Mouse (Mus musculus): ENCODE measurements around the gene Odf2. TPM values are rescaled to one million over a fixed set of nuclear protein-coding genes. Genes with fewer than 3 reads are reported as not detected.
"Not testable (repeated sequence)": the region's sequence is repeated elsewhere in the genome, so short reads cannot be mapped to it uniquely, and the experiment has no call there.

Gene Odf2
- polyA plus RNA-seq, 1 experiment = 198 TPM

DNA sequence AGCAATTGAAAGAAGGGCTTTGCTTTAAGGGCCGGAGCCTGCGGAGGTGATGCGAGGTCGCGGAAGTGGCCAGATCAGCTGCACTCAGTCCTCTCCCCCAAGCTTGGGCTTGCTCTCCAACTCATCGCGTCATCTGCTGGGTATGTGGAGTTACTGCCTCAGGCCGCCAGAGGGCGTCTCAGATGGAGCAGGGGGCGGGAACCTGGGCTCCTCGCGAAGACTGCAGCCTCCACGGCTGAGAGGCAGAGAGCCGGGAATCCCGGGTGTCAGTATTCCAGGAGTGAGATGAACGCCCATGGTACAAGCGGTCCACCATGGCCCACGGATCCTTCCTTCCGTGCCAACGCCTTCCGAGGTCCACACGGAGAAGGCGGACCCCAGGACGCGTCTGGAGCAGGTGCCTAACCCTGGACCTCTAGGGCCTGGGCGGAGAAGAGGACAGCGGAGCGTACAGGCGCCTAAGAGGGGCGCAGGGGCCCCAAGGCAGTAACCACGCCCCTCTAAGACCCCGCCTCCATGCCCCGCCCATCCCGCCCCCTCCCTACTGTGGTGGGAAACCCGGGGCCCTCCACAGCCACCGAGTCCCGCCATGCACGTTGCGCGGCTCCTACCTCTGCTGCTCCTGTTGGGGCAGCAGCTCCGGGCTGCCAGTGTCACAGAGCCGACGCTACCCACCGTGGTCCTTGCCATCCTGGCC is 19.9 kb upstream of the Odf2 start, which contains the start of gene Cercam:
Gene Cercam (plus strand): TSS at position 216 of the 697 bp plus-strand sequence.
- peak; percentile 56 to 88 for DNase-seq (ENCODE audit: extremely low spot score in 1 of 2, low spot score in 1 of 2)

DNA sequence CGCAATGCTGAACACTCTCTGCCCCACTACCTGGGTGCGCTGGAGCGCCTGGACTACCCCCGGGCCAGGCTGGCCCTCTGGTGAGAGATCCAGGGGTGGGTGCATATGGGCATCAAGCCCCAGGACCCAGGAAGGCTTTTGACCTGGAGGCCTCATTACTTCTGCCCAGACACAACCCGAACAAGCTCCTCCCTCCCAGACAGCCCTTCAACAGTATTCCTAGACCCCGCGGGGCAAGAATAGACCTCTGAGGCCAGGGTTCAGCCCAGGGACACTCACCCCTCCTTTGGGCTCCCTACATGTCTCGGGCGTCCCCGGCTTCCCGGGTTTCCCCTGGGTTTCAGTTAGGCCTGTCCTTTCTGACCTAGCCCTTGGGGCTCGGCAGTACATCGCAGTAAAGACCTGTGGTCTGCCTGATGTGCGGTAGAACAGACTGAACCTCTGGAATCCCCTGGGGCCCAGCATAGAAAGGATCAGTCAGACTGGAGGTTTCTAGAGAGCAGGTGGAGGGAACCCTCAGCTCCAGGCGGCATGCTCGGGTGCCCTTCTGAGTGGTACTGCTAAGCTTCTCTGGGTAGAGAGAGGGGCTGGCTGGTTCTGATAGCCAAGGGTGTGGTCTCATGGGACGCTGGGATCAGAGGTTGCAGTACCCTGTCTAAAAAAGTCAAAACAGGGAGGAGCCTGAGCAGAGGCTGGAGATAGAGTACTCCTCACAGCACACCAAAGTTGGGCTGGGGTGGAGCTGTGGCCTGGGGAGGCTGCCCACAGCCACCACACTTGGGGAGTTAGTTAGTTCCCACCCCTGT is 19.2 kb upstream of the Odf2 start:
- no peak for DNase-seq (ENCODE audit: extremely low spot score in 1 of 2, low spot score in 1 of 2)

DNA sequence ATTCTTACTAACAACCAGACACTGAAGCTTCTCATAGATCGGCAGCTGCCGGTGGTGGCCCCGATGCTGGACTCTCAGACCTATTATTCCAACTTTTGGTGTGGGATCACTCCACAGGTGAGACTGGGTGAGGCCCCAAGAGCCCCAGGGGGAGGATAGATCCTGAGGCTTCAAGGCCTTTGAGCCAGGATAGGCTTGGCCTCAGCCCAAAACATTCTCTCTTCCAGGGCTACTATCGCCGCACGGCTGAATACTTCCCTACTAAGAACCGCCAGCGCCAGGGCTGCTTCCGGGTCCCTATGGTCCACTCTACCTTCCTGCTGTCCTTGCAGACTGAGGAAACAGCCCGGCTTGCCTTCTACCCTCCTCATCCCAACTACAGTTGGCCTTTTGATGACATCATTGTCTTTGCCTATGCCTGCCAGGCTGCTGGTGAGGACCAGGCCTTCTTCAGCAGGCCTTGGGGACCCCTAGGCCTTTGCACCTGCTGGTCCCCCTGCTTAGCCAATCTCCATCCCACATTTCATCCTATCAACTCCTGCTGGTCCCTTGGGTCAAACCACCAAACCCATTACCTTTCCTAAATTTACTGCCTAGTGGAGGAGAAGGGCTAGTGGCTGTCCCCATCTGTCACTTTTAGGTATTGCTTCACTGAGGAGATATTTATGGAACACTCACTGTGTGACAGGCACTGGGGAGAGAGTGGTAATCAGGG is 16.3 kb upstream of the Odf2 start:
- no peak for DNase-seq (ENCODE audit: extremely low spot score in 1 of 2, low spot score in 1 of 2)

DNA sequence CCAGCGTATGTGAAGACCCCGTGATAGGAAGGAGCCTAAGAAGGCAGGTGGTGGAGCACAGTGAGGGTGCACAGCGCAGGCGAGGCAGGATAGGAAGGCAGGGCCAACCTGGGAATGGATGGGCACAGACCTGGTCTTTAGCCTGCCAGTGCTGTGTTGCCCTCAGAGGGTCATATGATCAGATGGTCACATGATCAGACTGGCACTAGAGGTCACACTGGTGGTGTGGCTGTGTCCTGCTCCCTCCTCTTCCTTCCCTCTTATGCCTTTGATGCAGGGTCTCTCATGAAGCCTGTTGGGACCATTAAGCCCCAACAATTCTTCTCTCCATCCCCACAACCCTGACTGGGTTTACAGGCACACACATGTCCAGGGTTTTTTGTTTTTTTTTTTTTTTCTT is 15.2 kb upstream of the Odf2 start:
- no peak for DNase-seq (ENCODE audit: extremely low spot score in 1 of 2, low spot score in 1 of 2)

DNA sequence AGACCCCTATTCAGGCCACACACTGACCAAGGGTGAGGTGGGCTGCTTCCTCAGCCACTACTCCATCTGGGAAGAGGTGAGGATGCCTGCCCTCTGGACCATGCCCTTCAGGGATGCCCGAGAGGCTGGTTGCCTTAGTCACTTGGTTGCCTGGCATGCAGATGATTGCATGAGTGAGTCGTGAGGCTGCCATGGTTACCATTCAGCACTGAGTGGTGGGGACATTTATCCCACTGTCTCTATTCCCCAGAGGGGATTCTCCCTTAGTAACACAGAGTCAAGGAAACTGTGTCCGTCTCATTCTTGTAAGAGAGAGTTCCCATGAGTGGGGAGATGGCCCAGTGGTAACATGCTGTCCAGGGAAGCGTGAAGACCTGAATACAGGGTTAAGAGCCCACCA is 11.0 kb upstream of the Odf2 start:
- no peak for DNase-seq (ENCODE audit: extremely low spot score in 1 of 2, low spot score in 1 of 2)

DNA sequence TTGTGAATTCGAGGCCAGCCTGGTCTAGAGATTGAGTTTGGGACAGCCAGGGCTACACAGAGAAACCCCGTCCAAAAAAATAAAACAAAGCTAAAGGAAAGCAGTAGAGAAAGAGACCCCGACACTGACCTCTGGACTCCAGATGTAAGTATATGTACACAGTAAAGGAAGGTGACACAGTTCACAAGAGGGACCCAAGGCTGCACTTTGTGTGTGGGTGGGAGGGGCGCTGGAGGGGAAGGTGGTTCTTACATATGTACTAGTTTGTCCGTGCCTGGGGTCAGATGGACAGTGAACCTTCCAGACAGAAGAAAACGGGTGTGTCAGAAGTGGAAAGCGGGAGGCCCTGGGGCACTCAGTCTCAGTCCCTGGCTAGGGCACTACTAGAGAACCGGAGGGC is 9.8 kb upstream of the Odf2 start:
- no peak for DNase-seq (ENCODE audit: extremely low spot score in 1 of 2, low spot score in 1 of 2)

DNA sequence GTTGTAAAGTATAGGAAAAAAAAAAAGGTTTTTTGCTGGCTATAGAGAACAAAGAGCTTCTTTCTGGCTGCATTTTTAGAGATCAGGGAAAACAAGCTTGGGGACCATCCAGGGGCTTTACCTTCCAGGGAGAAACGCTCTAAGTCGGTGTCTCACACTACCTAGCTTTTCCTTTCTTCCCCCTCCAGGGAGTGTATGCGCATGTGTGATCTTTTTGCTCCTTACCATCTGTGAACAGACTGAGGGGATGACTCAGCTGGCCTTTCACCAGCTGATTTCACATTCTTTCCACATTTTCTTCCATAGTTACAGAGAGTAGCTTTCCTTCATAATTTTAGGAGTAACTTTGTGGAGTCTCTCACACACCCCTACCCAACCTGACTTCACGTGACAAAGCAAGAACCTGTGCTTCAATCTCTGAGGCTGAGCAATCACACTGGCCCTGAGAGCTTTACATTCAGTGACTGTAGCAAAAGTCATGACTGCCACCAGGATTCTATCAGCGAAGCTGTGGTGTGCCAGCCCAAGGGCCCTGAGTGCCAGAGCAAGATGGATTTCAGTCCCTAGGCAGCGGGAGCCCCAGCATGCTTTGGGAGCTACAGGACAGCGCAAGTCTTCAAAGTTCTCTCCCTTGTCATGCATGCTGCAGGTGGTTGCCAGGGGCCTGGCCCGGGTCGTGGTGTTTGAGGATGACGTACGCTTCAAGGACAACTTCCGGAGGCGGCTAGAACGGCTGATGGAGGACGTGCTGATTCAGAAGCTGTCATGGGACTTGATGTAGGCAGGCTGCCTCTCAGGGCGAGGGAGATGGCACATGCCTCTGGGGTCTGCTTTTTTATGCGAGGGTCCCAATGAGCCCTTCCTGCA is 8.8 kb upstream of the Odf2 start:
- DNase-seq (ENCODE audit: extremely low spot score in 1 of 2, low spot score in 1 of 2) = peak; percentile 34 to 75

DNA sequence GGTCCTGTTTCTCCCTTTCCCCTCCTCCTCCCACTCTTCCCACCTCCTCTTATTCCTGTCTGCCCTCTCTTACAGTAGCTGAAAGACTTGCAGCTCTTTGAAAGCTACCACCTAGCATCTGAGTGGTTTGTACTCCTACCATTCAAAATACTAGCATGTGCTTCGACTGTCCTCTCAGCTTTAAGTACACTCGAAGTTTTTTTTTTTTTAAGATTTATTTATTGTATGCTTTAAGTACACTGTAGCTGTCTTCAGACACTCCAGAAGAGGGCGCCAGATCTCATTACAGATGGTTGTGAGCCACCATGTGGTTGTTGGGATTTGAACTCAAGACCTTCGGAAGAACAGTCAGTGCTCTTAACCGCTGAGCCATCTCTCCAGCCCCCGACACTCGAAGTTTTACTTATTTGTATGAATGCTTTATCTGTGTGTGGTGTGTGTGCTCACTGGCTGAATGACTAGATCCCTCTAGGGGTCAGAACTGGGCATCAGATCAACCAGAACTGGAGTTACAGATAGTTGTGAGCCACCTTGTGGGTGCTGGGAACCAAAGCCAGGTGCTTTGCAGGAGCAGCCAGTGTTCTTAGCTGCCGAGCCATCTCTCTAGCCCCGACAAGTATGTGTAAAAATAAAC is 2.2 kb upstream of the Odf2 start:
- not testable (repeated sequence) for DNase-seq (ENCODE audit: extremely low spot score in 1 of 2, low spot score in 1 of 2)

DNA sequence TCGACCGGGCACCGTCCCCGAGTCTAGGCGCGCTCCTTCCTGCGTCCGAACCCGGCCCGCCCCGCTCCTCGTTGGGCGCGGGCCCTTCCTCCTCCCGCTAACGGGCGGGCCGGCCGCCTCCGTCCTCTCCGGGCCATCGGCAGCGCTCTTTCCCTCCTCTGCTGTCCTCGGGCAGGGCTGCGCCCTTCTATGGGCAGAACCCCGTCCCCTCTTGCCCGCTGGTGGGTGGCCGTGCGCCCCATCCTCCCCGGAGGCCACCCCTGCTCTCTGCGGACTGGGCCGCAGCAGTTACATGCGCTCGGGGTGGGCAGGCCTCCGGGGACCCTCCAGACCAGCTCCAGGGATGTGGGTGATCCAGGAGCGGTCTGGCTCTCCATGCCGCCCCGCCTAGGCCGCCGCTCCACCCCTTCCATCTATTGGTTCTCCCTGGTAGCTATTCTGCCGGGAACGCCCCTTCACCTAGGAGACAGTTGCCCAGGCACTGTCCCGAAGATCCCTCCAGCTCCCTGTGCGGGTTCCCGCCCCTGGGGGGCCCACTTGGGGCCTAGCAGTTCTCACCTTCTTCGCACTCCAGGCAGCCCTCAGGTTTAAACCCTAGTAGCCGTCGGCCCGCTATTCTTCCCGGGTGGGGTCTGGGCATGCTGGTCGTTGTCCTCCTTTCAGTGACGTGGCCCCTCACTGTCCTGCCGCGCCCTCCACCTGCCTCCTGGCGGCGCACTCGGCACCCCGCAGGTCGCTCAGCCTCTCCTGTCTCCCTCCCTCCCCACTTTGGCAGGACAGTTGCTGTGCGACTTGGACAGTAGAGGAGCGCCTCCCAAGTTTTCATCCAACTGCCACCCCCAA is 1.2 kb downstream of the Odf2 start:
- DNase-seq (ENCODE audit: extremely low spot score in 1 of 2, low spot score in 1 of 2) = peak; percentile 53 to 81

DNA sequence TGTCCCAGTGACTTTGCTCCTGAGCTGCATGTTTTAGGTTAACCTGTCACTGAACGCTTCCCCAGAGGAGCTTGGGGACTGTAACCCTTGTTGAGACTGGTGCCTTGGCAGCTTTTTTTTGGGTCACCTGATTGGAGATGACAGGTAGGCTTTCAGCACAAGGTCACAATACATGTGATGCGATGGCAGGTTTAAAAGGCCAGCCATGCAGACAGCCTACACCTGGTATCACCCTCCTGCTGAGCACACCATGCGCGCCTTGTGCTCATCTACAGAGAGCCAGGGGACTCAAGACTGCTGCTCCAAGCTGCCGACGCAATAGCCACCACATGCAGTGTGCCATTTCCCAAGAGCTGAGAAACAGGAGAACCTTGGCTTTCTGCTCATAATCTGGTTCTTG is 2.8 kb downstream of the Odf2 start:
- DNase-seq (ENCODE audit: extremely low spot score in 1 of 2, low spot score in 1 of 2) = no peak

DNA sequence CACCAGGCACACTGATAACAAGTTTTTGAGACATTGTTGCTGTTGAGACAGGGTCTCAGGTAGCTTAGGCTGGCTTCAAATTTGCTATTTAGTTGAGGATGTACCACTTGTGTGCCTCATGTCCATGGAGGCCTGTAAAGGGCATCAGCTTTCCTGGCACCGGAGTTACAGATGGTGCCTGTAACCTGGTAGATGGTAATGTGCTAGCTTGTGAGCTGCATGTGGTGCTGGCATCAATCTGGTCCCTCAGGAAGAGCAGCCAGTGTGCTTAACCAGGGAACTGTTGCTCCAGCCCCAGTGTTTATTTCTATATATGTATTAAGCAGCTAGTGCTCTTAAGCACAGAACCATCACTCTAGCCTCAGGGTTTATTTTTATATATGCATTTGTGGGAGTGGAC is 7.0 kb downstream of the Odf2 start:
- no peak for DNase-seq (ENCODE audit: extremely low spot score in 1 of 2, low spot score in 1 of 2)

DNA sequence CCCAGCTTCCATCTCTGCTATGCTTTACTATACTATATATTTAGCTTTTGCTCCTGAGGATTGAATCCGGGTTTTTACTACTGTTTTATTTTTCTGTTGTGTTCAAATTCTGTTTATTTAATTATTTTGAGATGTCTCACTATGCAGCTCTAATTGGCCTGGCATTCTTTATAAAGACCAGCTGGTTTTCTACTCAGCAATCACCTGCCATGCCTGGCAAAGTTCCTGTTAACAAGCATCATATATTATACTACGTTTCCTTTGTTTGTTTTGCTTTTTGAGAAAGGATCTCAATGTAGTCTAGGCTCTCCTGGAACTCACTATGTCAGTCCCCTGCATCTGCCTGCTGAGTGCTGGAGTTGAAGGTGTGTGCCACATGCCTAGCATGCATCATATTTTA is 8.3 kb downstream of the Odf2 start:
- no peak for DNase-seq (ENCODE audit: extremely low spot score in 1 of 2, low spot score in 1 of 2)

DNA sequence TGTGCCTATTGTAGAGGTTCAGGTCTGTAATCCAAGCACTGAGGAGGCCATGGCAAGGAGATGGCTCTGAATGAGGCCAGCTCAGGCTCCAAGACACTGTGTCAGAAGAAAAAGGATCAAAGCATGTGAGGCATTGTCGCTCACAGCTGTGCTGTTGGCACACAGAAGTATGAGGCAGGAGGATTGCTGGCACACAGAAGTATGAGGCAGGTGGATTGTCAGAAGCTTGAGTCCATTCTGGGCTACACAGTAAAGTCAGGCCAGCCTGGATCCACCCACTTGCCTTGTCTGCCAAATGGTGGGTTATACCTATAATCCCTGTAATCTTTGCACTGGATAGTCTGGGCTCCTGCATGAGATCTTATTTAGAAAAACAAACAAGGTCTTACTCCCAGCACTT is 9.1 kb downstream of the Odf2 start:
- no peak for DNase-seq (ENCODE audit: extremely low spot score in 1 of 2, low spot score in 1 of 2)

DNA sequence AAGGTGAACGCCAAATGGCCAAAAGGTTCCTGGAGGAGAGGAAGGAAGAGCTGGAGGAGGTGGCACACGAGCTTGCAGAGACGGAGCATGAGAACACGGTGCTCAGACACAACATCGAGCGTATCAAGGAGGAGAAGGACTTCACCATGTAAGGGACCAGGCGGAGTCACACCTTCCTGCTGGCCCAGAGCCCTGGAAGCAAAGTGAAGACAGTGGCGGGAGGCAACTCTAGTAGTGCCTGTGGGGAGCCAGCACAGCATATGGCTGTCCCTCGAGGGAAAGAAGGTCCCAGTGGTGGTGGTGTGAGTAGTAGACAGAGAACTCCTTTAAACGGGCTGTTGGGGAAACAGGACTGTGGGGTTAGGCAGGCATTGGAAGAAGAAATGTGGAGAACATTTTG is 13.2 kb downstream of the Odf2 start:
- no peak for DNase-seq (ENCODE audit: extremely low spot score in 1 of 2, low spot score in 1 of 2)

DNA sequence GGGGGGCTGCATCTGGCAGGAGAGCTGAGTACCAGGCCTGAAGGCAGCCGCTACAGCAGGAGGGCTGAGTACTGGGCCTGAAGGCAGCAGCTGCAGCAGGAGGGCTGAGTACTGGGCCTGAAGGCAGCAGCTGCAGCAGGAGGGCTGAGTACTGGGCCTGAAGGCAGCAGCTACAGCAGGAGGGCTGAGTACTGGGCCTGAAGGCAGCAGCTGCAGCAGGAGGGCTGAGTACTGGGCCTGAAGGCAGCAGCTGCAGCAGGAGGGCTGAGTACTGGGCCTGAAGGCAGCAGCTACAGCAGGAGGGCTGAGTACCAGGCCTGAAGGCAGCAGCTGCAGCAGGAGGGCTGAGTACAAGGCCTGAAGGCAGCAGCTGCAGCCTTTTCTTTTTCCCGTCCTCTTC is 19.1 kb downstream of the Odf2 start:
- not testable (repeated sequence) for DNase-seq (ENCODE audit: extremely low spot score in 1 of 2, low spot score in 1 of 2)

DNA sequence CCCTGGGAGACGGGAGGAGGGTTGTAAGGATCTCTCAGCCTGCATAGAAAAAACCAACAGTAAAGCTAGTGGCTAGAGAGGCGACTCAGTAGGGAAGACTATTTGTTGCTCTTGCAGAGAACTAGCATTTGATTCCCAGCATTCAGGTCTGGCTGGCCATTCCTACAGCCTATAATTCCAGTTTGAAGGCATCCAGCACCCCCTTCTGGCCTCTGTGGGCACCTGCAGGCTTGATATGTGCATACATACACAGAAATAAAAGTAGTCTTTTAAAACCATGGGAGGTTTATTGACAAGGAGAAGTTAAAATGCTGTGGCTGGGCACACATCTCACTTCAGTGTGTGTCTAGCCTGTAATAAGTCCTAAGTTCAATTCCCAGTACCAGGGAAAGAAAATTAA is 21.0 kb downstream of the Odf2 start:
- DNase-seq (ENCODE audit: extremely low spot score in 1 of 2, low spot score in 1 of 2) = no peak

DNA sequence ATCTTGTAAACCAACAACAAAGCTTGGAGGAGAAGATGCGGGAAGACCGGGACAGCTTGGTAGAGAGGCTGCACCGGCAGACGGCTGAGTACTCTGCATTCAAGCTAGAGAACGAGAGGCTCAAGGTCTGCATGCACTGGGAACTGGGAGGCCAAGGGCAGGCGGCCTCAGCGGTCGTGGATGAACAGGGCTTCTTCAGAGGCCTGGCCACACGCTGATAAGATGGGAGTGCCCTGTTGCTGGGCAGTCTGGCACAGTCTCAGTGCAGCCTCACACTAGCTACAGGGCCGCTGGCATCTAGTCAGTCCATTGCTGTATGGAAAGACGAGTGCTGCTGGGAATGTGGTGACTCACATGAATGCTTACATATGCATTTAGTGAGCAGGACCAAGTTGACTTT is 28.6 kb downstream of the Odf2 start:
- no peak for DNase-seq (ENCODE audit: extremely low spot score in 1 of 2, low spot score in 1 of 2)

DNA sequence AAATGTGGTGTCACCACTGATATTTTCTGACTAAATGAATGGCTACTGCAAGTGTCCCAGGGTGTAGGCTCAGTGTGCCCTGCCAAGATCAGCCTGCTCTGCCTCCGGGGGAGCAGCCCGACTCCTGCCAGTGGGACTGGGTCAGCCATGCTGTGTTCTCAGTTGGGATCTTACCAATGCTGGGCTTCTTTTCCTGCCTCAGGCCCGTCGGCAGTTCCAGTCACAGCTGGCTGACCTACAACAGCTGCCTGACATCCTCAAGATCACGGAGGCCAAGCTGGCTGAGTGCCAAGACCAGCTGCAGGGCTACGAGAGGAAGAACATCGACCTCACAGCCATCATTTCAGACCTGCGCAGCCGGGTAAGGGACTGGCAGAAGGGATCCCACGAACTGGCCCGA is 33.0 kb downstream of the Odf2 start:
- peak in 1 of 2 experiments; percentile 15 for DNase-seq (ENCODE audit: extremely low spot score in 1 of 2, low spot score in 1 of 2)

DNA sequence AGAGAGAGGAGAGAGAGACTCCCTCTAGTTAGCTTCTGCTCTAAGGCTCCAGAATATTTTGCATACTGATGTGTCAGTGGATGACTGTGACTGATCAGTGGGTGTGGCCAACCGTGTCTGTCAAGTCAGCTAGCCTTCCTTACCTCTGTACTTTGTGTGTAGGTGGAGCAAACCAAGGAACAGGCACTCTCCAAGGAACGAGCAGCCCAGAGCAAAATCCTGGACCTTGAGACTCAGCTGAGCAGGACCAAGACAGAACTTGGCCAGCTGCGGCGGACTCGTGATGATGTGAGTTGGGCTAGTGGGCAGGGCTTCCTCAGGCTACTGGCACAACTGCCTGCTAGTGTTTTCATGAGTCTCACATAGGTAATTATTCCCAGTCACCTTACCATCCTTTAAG is 37.5 kb downstream of the Odf2 start:
- no peak for DNase-seq (ENCODE audit: extremely low spot score in 1 of 2, low spot score in 1 of 2)
